ENCODE assay signal across 16 mouse cellular contexts in genomic region chr8:94964828-94965227, GRCm38 (mm10). TPM values are rescaled to one million over a fixed set of nuclear protein-coding genes. Genes with fewer than 3 reads are reported as not detected.
DNase-seq lines count a peak whose midpoint lies in the region; ATAC-seq and TF ChIP-seq lines count a peak whose summit lies in the region.
"Had no signal": no experiment of that assay in that cellular context is flagged by ENCODE, and none has a peak within 500 bp of the region (broad histone marks: within the 10 kb centered on the region; RNA-seq: fewer than 3 reads in every experiment).

No protein-coding gene starts in this region.

- TF ChIP-seq POLR2A in thymus, adult 2 months (IDR thresholded peaks at IDR 0.05; ENCODE audit: control insufficient read depth, extremely low read depth, insufficient read depth, low read length, poor library complexity) = no peak

- H3K4me1 ChIP-seq in heart, embryonic 10.5 days = peaks cover 17% of the 10 kb centered on the region
- H3K4me1 ChIP-seq in stomach, embryonic 14.5 days (ENCODE audit: control insufficient read depth, insufficient read depth, low read length) = no peaks in the 10 kb centered on the region
- no peaks in the 10 kb centered on the region for H3K4me1 ChIP-seq in stomach, postnatal 0 days (replicated peaks; ENCODE audit: control insufficient read depth, insufficient read depth)
- peaks cover 66% of the 10 kb centered on the region for H3K4me1 ChIP-seq in liver, embryonic 16.5 days (ENCODE audit: control insufficient read depth, low read depth, low read length)
- H3K4me1 ChIP-seq in thymus, adult 2 months (replicated peaks; ENCODE audit: control insufficient read depth, insufficient read depth, low read length) = peaks cover 6% of the 10 kb centered on the region; the same call in 1 of the 2 replicates
- H3K4me1 ChIP-seq: midbrain, embryonic 15.5 days; neural tube, embryonic 15.5 days had no signal

- H3K4me2 ChIP-seq in stomach, embryonic 14.5 days (replicated peaks; ENCODE audit: low read depth, low read length) = no peak overlapping the region
- H3K4me2 ChIP-seq in stomach, postnatal 0 days (replicated peaks; ENCODE audit: low read depth) = no peak overlapping the region
- peak overlapping the region; percentile 45 for H3K4me2 ChIP-seq in liver, embryonic 16.5 days (ENCODE audit: low read depth, low read length)
- H3K4me2 ChIP-seq: heart, embryonic 13.5 days; midbrain, embryonic 15.5 days; neural tube, embryonic 15.5 days had no signal

- H3K4me3 ChIP-seq in heart, embryonic 10.5 days = no peak overlapping the region
- H3K4me3 ChIP-seq in stomach, embryonic 14.5 days (ENCODE audit: low read depth, low read length) = no peak overlapping the region
- H3K4me3 ChIP-seq in stomach, postnatal 0 days (ENCODE audit: low read depth, low read length) = no peak overlapping the region
- peak overlapping the region; percentile 40 for H3K4me3 ChIP-seq in liver, embryonic 16.5 days (ENCODE audit: low read depth, low read length)
- H3K4me3 ChIP-seq in thymus, adult 2 months (ENCODE audit: control insufficient read depth, insufficient read depth, low read length) = no peak overlapping the region
- H3K4me3 ChIP-seq: heart, embryonic 13.5 days; left cerebral cortex, adult 2 months; midbrain, embryonic 15.5 days; neural tube, embryonic 15.5 days had no signal

- no peak overlapping the region for H3K9ac ChIP-seq in stomach, embryonic 14.5 days (replicated peaks; ENCODE audit: low read depth, low read length)
- H3K9ac ChIP-seq in stomach, postnatal 0 days (ENCODE audit: low read length) = no peak overlapping the region
- peak overlapping the region; percentile 55 for H3K9ac ChIP-seq in liver, embryonic 16.5 days (ENCODE audit: low read depth, low read length)
- H3K9ac ChIP-seq: heart, embryonic 13.5 days; midbrain, embryonic 15.5 days; neural tube, embryonic 15.5 days had no signal

- no peak for TF ChIP-seq EP300 in stomach, postnatal 0 days (optimal IDR thresholded peaks at IDR 0.05)

- WGBS in heart, embryonic 10.5 days = 14% methylated on average over 10 of the region's 10 CpGs
- 31% methylated on average over 10 of the region's 10 CpGs for WGBS in stomach, embryonic 14.5 days
- WGBS in stomach, postnatal 0 days = 20% methylated on average over 10 of the region's 10 CpGs
- WGBS in liver, embryonic 16.5 days (ENCODE audit: insufficient replicate concordance) = under 1% methylated on average over 10 of the region's 10 CpGs
- WGBS in thymus, adult 2 months = 15% methylated on average over 10 of the region's 10 CpGs

- no peak for TF ChIP-seq CTCF in stomach, postnatal 0 days (IDR thresholded peaks at IDR 0.05; ENCODE audit: low read depth)
- no peak for TF ChIP-seq CTCF in thymus, adult 2 months (IDR thresholded peaks at IDR 0.05; ENCODE audit: borderline replicate concordance, control insufficient read depth, extremely low read depth, insufficient read depth, low read length, poor library complexity)

- no peaks in the 10 kb centered on the region for H3K27me3 ChIP-seq in heart, embryonic 10.5 days (ENCODE audit: insufficient read depth, poor library complexity, severe bottlenecking)
- H3K27me3 ChIP-seq in stomach, embryonic 14.5 days (ENCODE audit: control insufficient read depth, insufficient read depth, low read length) = no peaks in the 10 kb centered on the region
- no peaks in the 10 kb centered on the region for H3K27me3 ChIP-seq in stomach, postnatal 0 days (ENCODE audit: control insufficient read depth, insufficient read depth, low read length)
- no peaks in the 10 kb centered on the region for H3K27me3 ChIP-seq in liver, embryonic 16.5 days (ENCODE audit: control insufficient read depth, insufficient read depth, low read depth, low read length)
- H3K27me3 ChIP-seq in thymus, adult 2 months (ENCODE audit: control insufficient read depth, insufficient read depth, low read length) = no peaks in the 10 kb centered on the region
- H3K27me3 ChIP-seq: heart, embryonic 13.5 days; midbrain, embryonic 15.5 days; neural tube, embryonic 15.5 days had no signal

- peak; percentile 70; the same call in 1 of the 2 replicates for ATAC-seq in stomach, embryonic 14.5 days (ENCODE audit: insufficient number of reproducible peaks, insufficient read depth, low FRiP score, low read depth)
- no peak for ATAC-seq in stomach, postnatal 0 days (ENCODE audit: low FRiP score, low TSS enrichment)
- ATAC-seq in liver, embryonic 16.5 days (ENCODE audit: low read depth) = peak; percentile 92
- ATAC-seq: forebrain, embryonic 14.5 days; midbrain, embryonic 15.5 days had no signal

- H3K9me3 ChIP-seq in heart, embryonic 10.5 days = no peaks in the 10 kb centered on the region
- H3K9me3 ChIP-seq in stomach, embryonic 14.5 days (ENCODE audit: control insufficient read depth, low read depth, low read length) = no peaks in the 10 kb centered on the region
- no peaks in the 10 kb centered on the region for H3K9me3 ChIP-seq in stomach, postnatal 0 days (ENCODE audit: control insufficient read depth, low read length)
- H3K9me3 ChIP-seq in liver, embryonic 16.5 days (replicated peaks; ENCODE audit: control insufficient read depth, low read length) = no peaks in the 10 kb centered on the region
- H3K9me3 ChIP-seq: heart, embryonic 13.5 days; midbrain, embryonic 15.5 days; neural tube, embryonic 15.5 days had no signal

- DNase-seq in heart, embryonic 10.5 days (ENCODE audit: low spot score) = peak; percentile 91
- no peak for DNase-seq in heart, postnatal 4 days
- DNase-seq in stomach, postnatal 0 days (ENCODE audit: low spot score) = no peak
- no peak for DNase-seq in thymus, adult 2 months
- DNase-seq in MN1 (ENCODE audit: low spot score) = no peak
- DNase-seq in right cerebral cortex, postnatal 36 days (ENCODE audit: low spot score in 2 of 2) = no peak
- DNase-seq: lung, adult 18-20 months; right cerebral cortex, postnatal 25 days; thymus, postnatal 14 days had no signal

- no peaks in the 10 kb centered on the region for H3K36me3 ChIP-seq in heart, embryonic 10.5 days
- no peaks in the 10 kb centered on the region for H3K36me3 ChIP-seq in stomach, embryonic 14.5 days (ENCODE audit: control insufficient read depth, insufficient read depth, low read length)
- no peaks in the 10 kb centered on the region for H3K36me3 ChIP-seq in stomach, postnatal 0 days (ENCODE audit: control insufficient read depth, insufficient read depth, low read length)
- no peaks in the 10 kb centered on the region for H3K36me3 ChIP-seq in liver, embryonic 16.5 days (ENCODE audit: control insufficient read depth, insufficient read depth)
- no peaks in the 10 kb centered on the region for H3K36me3 ChIP-seq in thymus, adult 2 months (ENCODE audit: control insufficient read depth, insufficient read depth, low read length)
- H3K36me3 ChIP-seq: heart, embryonic 13.5 days; midbrain, embryonic 15.5 days; neural tube, embryonic 15.5 days had no signal

- H3K27ac ChIP-seq in heart, embryonic 10.5 days = peak overlapping the region; percentile 70; the same call in 1 of the 2 replicates
- H3K27ac ChIP-seq in stomach, embryonic 14.5 days (ENCODE audit: low read length) = no peak overlapping the region
- H3K27ac ChIP-seq in stomach, postnatal 0 days (replicated peaks) = no peak overlapping the region
- H3K27ac ChIP-seq in liver, embryonic 16.5 days (ENCODE audit: low read length) = peak overlapping the region; percentile 94
- no peak overlapping the region for H3K27ac ChIP-seq in thymus, adult 2 months (ENCODE audit: control insufficient read depth, insufficient read depth, low read length)
- H3K27ac ChIP-seq: heart, embryonic 13.5 days; left cerebral cortex, adult 2 months; midbrain, embryonic 15.5 days; neural tube, embryonic 15.5 days had no signal

RNA-seq across cellular contexts. Expression of gene Adgrg1, which starts 9.7 kb away (rescaled TPM):
- 9.0 and 16.6 TPM in 2 replicates for polyA plus RNA-seq in heart, embryonic 10.5 days (2016; fragmentation: Nextera tagmentation; extraction: Ambion mirVana)
- total RNA-seq in heart, postnatal 4 days (2021) = 10 to 100 TPM; 22.7 to 25.6 TPM
- polyA plus RNA-seq in stomach, embryonic 14.5 days (2014; fragmentation: Nextera tagmentation; extraction: Ambion mirVana) = 43.8 and 50.9 TPM in 2 replicates
- 42.4 and 50.9 TPM in 2 replicates for polyA plus RNA-seq in stomach, postnatal 0 days (2015; fragmentation: Nextera tagmentation; extraction: Ambion mirVana)
- 45.0 and 50.6 TPM in 2 replicates for polyA plus RNA-seq in liver, embryonic 16.5 days (2015; fragmentation: Nextera tagmentation; extraction: Ambion mirVana)
- polyA plus RNA-seq in thymus, adult 2 months (2012; rRNA removed) = 146 and 166 TPM in 2 replicates

RNA-seq across cellular contexts. Expression of gene Adgrg5, which starts 41.3 kb away (rescaled TPM):
- polyA plus RNA-seq in heart, embryonic 10.5 days (2016; fragmentation: Nextera tagmentation; extraction: Ambion mirVana) = 0.69 and 0.79 TPM in 2 replicates
- under 1 TPM; 0.12 to 0.50 TPM for total RNA-seq in heart, postnatal 4 days (2021)
- polyA plus RNA-seq in stomach, embryonic 14.5 days (2014; fragmentation: Nextera tagmentation; extraction: Ambion mirVana) = 0.25 and 0.36 TPM in 2 replicates
- 0.15 and 0.27 TPM in 2 replicates for polyA plus RNA-seq in stomach, postnatal 0 days (2015; fragmentation: Nextera tagmentation; extraction: Ambion mirVana)
- polyA plus RNA-seq in liver, embryonic 16.5 days (2015; fragmentation: Nextera tagmentation; extraction: Ambion mirVana) = 0.37 and 0.39 TPM in 2 replicates
- polyA plus RNA-seq in thymus, adult 2 months (2012; rRNA removed) = 37.5 and 40.5 TPM in 2 replicates
- total RNA-seq: left cerebral cortex, adult 2 months had no signal
- polyA plus RNA-seq: forebrain, embryonic 14.5 days had no signal

RNA-seq across cellular contexts. Expression of gene Ccdc102a, which starts 46.9 kb away (rescaled TPM):
- 22.0 and 31.0 TPM in 2 replicates for polyA plus RNA-seq in heart, embryonic 10.5 days (2016; fragmentation: Nextera tagmentation; extraction: Ambion mirVana)
- 10 to 100 TPM; 18.1 to 19.4 TPM for total RNA-seq in heart, postnatal 4 days (2021)
- 29.9 and 32.3 TPM in 2 replicates for polyA plus RNA-seq in stomach, embryonic 14.5 days (2014; fragmentation: Nextera tagmentation; extraction: Ambion mirVana)
- 12.0 and 12.7 TPM in 2 replicates for polyA plus RNA-seq in stomach, postnatal 0 days (2015; fragmentation: Nextera tagmentation; extraction: Ambion mirVana)
- polyA plus RNA-seq in liver, embryonic 16.5 days (2015; fragmentation: Nextera tagmentation; extraction: Ambion mirVana) = 1.4 and 1.6 TPM in 2 replicates
- 6.8 and 7.2 TPM in 2 replicates for polyA plus RNA-seq in thymus, adult 2 months (2012; rRNA removed)

RNA-seq across cellular contexts. Expression of gene Adgrg3, which starts 52.7 kb away (rescaled TPM):
- polyA plus RNA-seq in heart, embryonic 10.5 days (2016; fragmentation: Nextera tagmentation; extraction: Ambion mirVana) = 3.0 and 3.9 TPM in 2 replicates
- 1 to 10 TPM; 3.3 to 3.8 TPM for total RNA-seq in heart, postnatal 4 days (2021)
- 3.8 and 4.5 TPM in 2 replicates for polyA plus RNA-seq in stomach, embryonic 14.5 days (2014; fragmentation: Nextera tagmentation; extraction: Ambion mirVana)
- polyA plus RNA-seq in stomach, postnatal 0 days (2015; fragmentation: Nextera tagmentation; extraction: Ambion mirVana) = 0.61 and 0.92 TPM in 2 replicates
- 8.3 and 9.1 TPM in 2 replicates for polyA plus RNA-seq in liver, embryonic 16.5 days (2015; fragmentation: Nextera tagmentation; extraction: Ambion mirVana)
- 27.0 and 32.0 TPM in 2 replicates for polyA plus RNA-seq in thymus, adult 2 months (2012; rRNA removed)

Comparison
In these comparisons a context has a peak if more than half of its experiments do, and no peak if none do; other contexts are left out.
1. H3K27ac ChIP-seq: peak in heart, embryonic 10.5 days (single experiment) and liver, embryonic 16.5 days (single experiment); none in stomach, embryonic 14.5 days (single experiment), stomach, postnatal 0 days (single experiment) and thymus, adult 2 months (single experiment).
2. RNA of gene Adgrg5, which starts 41.3 kb away (polyA plus RNA-seq): 37.5 to 40.5 TPM in thymus, adult 2 months; 0.69 to 0.79 TPM in heart, embryonic 10.5 days, 0.37 to 0.39 TPM in liver, embryonic 16.5 days, 0.25 to 0.36 TPM in stomach, embryonic 14.5 days and 0.15 to 0.27 TPM in stomach, postnatal 0 days; every median in the first group is over 10 times any median in the second.